Mouse (Mus musculus): Measurements from ENCODE around the gene Ifna5. TPM values are rescaled to one million over a fixed set of nuclear protein-coding genes. Genes with fewer than 3 reads are reported as not detected.

Gene Ifna5
- polyA plus RNA-seq, 1 experiment from 2014 or later = not detected

DNA sequence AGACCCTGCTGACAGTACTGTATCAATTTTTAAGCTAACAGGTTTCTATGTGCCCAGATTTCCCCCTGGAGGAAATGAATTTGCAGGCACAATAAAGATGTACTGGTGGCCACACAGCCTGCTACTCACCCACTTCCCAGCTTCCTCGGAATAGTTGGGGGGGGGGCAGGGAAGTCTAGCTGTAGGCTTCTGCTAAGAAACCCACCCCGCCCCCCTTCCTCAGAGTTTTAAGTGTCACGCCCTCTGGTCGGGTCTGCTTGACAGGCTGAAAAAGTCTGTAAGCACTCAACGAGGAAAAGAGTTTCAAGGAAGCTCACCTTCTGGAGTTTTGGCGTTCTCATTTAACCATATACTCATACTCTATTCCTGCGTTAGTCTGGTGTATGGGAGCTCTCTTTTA is 28.0 kb downstream of the Ifna5 start:
- no peak for DNase-seq (ENCODE audit: low read depth, low spot score)
- CTCF ChIA-PET = interaction anchor here (1.4 to 4.7 kb wide), 2 partner anchors 32 to 106 kb away, joined by 3 to 28 read pairs; no protein-coding TSS in a partner anchor
- in situ Hi-C loops (cut with MboI; ENCODE audit: low pct_unique_long_range_greater_than_20kb) = loop anchor here (25.0 kb wide), 1 partner anchor 101 kb away; the partner anchor contains the start of genes Gm13271, Gm13283 and Gm13290

DNA sequence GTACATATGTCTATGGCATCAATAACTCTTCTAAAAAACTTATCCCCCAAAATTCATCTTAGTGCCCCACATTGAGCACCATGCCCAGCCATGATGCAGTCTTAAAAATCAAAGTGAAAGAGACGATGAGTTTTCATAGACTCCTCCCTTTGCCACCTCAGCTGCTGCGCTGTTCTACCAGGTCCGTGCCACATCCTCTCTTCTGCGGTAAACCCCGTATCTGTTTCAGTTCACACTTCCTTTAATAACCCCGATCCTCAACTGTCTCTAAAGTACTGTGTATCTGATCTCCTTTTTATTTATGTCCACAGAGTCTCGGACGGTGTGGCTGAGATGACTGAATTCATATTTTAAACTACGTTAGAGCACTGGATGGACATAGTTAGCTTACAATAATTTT is 29.3 kb downstream of the Ifna5 start:
- H3K27me3 ChIP-seq = no peaks in the 10 kb centered on the region
- in situ Hi-C loops (cut with MboI; ENCODE audit: low pct_unique_long_range_greater_than_20kb) = loop anchor here (25.0 kb wide), 1 partner anchor 102 kb away; the partner anchor contains the start of genes Gm13271, Gm13283 and Gm13290
- ChIA-PET CTCF (interaction anchor here (1.1 to 4.3 kb wide), 3 partner anchors 12 to 424 kb away, joined by 3 to 31 read pairs (median 3); no protein-coding TSS in a partner anchor), POLR2A (no interaction called here)
- TF ChIP-seq CTCF (IDR thresholded peaks at IDR 0.05) = no peak
- DNase-seq (ENCODE audit: low read depth, low spot score) (no peak), ATAC-seq (no peak)

More for the DNA sequence above, 28.0 kb downstream of the Ifna5 start:
- POLR2A ChIA-PET = no interaction called here
- no peak for ATAC-seq
- TF ChIP-seq CTCF (IDR thresholded peaks at IDR 0.05) = no peak
- H3K27me3 ChIP-seq = no peaks in the 10 kb centered on the region

DNA sequence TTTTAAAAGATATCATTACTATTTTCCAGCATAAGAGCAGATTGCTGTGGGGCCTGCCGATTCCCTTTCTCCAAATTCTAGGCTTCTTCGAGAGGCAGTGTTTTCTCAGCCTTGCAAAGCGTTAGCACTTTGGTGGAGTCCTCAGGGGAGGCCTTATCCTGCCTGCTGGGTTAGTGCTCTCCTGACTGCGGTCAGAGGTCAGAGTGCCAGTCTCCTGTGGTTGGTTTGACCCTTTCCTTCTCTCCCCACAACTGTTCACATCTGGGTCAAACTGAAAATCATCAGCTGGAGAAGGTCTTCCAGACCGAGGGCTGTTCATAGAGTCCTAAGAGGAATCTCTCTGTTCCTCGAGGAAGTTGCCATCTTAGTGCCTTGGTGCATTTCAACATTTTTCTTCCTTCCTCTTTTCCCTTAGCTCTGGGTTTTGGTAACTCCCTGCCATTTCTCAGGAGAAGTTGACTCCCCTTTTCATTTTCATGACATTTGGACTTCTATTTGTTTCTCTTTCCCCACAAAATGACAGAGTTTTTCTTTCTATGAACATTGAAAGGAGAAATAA is 29.8 kb downstream of the Ifna5 start:
- DNase-seq (ENCODE audit: low read depth, low spot score) (no peak), ATAC-seq (no peak)
- in situ Hi-C loops (cut with MboI; ENCODE audit: low pct_unique_long_range_greater_than_20kb) = loop anchor here (25.0 kb wide), 1 partner anchor 103 kb away; the partner anchor contains the start of genes Gm13271, Gm13283 and Gm13290
- no peak for TF ChIP-seq CTCF (IDR thresholded peaks at IDR 0.05)
- POLR2A ChIA-PET = no interaction called here
- H3K27me3 ChIP-seq = no peaks in the 10 kb centered on the region
- CTCF ChIA-PET = interaction anchor here (1.1 to 4.3 kb wide), 3 partner anchors 12 to 423 kb away, joined by 3 to 31 read pairs (median 3); no protein-coding TSS in a partner anchor

DNA sequence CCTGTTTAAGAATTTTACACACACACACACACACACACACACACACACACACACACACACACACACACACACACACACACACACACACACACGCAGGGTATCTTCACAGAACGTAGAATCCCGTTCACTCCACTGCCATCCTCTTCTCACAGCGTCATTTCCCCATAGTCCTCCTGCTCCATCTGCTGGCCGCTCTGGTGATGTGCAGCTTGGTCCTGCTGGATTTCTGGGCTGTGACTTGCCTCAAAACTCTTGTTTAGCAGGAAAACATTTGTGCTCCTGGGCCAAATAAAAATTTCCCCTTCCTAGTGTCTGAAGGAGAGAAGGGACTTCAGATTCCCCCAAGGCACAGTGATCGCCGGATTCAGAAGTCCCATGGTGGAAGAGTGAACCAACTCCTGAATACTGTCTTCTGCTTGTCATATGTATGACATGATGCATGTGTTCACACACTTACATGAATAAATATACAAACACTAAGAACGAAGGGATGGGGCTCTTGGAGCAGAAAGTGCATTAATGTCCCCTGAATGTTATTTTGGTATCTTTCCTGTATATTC is 32.1 kb downstream of the Ifna5 start:
- ChIA-PET POLR2A (interaction anchor here (0.8 to 1.0 kb wide), 2 partner anchors 111 to 190 kb away, joined by 3 read pairs; no protein-coding TSS in a partner anchor), CTCF (interaction anchor here (1.0 to 4.3 kb wide), 4 partner anchors 9 to 110 kb away, joined by 3 to 31 read pairs (median 4); no protein-coding TSS in a partner anchor)
- ATAC-seq (peak; percentile 90), DNase-seq (ENCODE audit: low read depth, low spot score) (peak; percentile 39)
- H3K27me3 ChIP-seq = no peaks in the 10 kb centered on the region
- in situ Hi-C loops (cut with MboI; ENCODE audit: low pct_unique_long_range_greater_than_20kb) = loop anchor here (25.0 kb wide), 1 partner anchor 105 kb away; the partner anchor contains the start of genes Gm13271, Gm13283 and Gm13290
- TF ChIP-seq CTCF (IDR thresholded peaks at IDR 0.05) = peak; percentile 89

DNA sequence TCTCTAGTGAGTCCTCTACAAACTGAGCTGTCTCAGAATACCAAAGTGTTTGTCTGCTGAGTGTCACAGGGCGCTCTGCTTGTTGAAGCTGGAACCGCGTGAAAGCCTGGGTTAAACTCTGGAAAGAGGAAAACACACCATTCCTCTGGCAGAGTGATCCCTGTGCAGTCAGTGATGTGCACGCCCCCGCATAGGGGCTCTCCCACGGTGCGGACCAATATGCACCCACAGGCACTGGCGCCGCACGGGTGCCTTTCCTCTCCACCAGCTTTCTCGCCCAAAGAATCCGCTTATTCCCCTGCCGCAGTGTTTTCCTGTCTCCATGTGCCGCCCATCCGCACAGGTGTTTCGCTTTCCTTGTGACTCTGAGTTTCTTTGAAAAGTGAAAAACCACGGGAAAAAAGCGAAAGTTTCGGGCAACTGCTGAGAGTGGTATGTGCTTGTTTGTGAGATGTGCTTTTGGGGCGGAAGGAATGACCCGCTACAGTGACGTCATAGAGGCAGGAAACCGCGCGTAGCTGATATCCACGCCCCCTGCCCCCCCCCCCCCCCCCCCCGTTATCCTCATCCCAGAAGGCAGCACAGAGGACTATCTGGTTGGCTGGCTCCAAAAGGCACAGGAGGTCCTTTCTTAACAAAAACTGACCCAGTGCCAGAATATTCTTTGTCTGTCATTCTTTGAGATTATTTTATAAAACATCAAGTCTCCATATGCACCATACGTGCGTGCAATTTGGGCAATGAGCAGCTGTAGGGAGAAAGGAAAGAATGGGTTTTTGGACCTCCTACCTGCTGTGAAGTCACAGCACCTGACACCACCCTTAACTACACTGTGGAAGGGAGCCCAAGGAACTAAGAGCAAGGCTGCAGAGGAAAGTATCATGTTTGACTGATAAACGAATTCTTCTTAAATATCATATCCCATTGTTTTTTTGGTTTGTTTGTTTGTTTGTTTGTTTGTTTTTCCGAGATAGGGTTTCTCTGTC is 32.9 kb downstream of the Ifna5 start:
- peak; percentile 63 for ATAC-seq
- TF ChIP-seq CTCF (IDR thresholded peaks at IDR 0.05) = no peak
- POLR2A ChIA-PET = interaction anchor here (1.0 kb wide), 1 partner anchor 112 kb away, joined by 3 read pairs; no protein-coding TSS in a partner anchor
- no peak for DNase-seq (ENCODE audit: low read depth, low spot score)
- in situ Hi-C loops (cut with MboI; ENCODE audit: low pct_unique_long_range_greater_than_20kb) = loop anchor here (25.0 kb wide), 1 partner anchor 106 kb away; the partner anchor contains the start of genes Gm13271, Gm13283 and Gm13290
- CTCF ChIA-PET = interaction anchor here (1.0 to 4.3 kb wide), 3 partner anchors 10 to 111 kb away, joined by 3 to 31 read pairs (median 4); no protein-coding TSS in a partner anchor
- H3K27me3 ChIP-seq = no peaks in the 10 kb centered on the region

DNA sequence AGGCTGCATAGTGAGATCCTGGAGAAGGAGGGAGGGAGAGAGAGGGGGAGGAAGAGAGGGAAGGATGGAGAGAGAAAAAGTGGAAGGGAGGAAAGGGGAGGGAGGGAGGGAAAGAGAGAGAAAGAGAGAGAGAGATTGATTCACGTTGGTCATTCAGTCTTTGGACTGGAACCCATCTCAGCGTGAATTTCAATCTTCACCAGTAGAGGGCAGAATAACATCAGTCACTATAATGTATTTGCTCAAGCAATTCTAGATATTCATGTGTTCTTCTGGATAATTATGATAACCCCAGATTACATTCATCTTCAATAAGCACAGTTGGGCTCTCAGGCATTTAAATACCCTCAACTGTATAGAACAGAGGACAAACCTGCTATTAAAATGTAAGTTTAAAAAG is 37.4 kb downstream of the Ifna5 start:
- POLR2A ChIA-PET = no interaction called here

DNA sequence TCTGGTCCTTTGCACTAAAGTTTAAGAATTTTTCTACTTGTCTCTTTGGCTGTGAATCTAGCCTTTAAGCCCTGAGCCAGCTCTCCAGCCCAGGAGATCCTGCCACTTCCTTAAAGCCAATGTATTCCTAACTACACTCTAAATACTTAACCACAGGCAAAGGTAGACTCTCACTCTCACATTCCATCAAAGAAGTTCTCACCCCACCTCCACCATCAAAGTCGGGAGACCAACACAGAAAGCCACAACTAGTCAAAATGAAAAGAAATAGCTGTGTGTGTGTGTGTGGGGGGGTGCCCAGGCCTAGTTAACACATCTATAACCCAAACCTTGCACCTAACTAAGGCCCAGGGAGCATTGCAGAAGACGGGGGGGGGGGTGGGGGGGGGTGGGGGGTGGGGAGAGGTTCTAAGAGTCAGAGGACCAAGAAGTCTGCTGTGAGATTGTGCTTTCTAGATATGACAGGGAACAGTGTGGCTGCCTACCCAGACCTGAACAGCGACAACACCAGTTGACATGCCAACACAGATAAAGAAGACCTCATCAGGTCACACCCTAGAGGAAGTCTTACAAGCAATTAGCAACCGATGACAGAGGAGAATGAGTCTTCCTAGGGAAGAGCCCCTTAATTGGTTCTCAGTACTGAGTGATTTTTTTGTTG is 40.2 kb downstream of the Ifna5 start:
- no peak for TF ChIP-seq CTCF (IDR thresholded peaks at IDR 0.05)
- H3K27me3 ChIP-seq = no peaks in the 10 kb centered on the region
- ChIA-PET POLR2A (no interaction called here), CTCF (interaction anchor here (0.9 to 1.9 kb wide), 2 partner anchors 9 to 253 kb away, joined by 3 to 6 read pairs; no protein-coding TSS in a partner anchor)
- DNase-seq (ENCODE audit: low read depth, low spot score) (no peak), ATAC-seq (no peak)
- in situ Hi-C loops (cut with MboI; ENCODE audit: low pct_unique_long_range_greater_than_20kb) = no loop called here

More for the DNA sequence above, 37.4 kb downstream of the Ifna5 start:
- DNase-seq (ENCODE audit: low read depth, low spot score) (no peak), ATAC-seq (no peak)
- in situ Hi-C loops (cut with MboI; ENCODE audit: low pct_unique_long_range_greater_than_20kb) = loop anchor here (5.0 to 25.0 kb wide), 4 partner anchors 60 to 255 kb away; partner anchors contain the start of genes Gm13271, Gm13283 and Gm13290
- no peak for TF ChIP-seq CTCF (IDR thresholded peaks at IDR 0.05)
- no peaks in the 10 kb centered on the region for H3K27me3 ChIP-seq
- CTCF ChIA-PET = interaction anchor here (0.7 to 1.8 kb wide), 4 partner anchors 65 to 273 kb away, joined by 3 to 4 read pairs (median 3); no protein-coding TSS in a partner anchor

DNA sequence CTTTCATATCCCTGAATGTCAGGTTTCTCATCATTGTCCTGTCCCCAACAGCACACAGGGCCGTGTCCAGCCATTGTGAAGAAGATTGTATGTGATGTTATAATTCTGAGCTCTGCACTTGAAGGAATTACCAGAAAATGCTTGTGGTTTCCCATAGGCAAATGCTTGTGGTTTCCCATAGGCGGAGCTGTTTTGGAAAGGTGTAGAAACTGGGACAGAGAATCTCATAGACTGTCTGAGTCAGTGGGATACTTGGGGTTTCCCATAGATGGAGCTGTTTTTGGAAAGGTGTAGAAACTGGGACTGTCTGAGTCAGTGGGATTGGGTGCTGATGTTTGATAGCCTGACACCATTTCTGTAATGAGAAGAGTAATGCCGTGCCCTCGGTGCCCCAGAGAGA is 41.2 kb downstream of the Ifna5 start:
- DNase-seq (ENCODE audit: low read depth, low spot score) = no peak
- ChIA-PET POLR2A (no interaction called here), CTCF (no interaction called here)
- in situ Hi-C loops (cut with MboI; ENCODE audit: low pct_unique_long_range_greater_than_20kb) = no loop called here
- H3K27me3 ChIP-seq = no peaks in the 10 kb centered on the region
- no peak for TF ChIP-seq CTCF (IDR thresholded peaks at IDR 0.05)
- ATAC-seq = no peak

DNA sequence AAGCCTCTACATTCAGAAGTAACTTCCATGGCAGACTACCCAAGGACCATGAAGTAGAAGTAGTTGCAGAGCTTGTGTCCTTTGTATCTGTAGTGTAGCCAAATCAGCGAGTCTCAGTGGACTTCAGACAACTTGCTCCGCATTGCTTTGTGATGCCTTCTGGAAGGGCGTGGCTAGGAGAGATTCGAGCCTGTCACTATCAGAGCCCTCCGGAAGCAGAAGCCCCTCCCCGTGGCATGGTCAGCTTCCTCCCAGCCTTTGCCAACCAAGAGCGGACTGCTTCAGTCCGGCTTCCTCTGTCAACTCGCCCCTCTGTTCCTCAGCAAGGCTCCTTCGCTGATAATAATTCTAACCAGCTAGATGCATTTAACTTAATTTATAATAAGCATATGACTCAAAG is 42.9 kb downstream of the Ifna5 start:
- DNase-seq (ENCODE audit: low read depth, low spot score) = no peak
- POLR2A ChIA-PET = no interaction called here
- CTCF ChIA-PET = no interaction called here
- no peaks in the 10 kb centered on the region for H3K27me3 ChIP-seq
- ATAC-seq = no peak
- in situ Hi-C loops (cut with MboI; ENCODE audit: low pct_unique_long_range_greater_than_20kb) = no loop called here
- TF ChIP-seq CTCF (IDR thresholded peaks at IDR 0.05) = no peak

Measured in Patski (cell line).